10 mouse cellular contexts compared by ENCODE assay signal in the genomic region with DNA sequence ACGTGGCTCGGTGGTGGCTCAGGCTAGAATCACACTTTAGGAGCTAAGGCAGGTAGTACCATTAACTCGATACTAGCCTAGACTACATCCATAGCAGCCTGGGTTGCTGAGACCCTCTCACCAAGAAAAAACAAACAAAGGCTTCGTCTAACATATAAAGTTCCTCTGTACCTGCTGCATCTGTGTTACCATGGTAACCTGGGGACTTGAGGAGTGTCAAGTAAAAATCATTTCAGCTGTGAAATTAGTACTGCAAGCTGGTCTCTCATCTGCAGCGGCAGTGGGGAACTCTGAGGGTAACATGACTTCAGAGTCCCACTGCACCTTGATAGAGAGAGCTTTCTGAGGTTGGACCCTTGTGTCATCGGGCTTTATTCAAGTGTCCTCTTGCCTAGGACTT.
DNase-seq lines count a peak whose midpoint lies in the region; ATAC-seq lines count a peak whose summit lies in the region.
"Had no signal": no experiment of that assay in that cellular context is flagged by ENCODE, and none has a peak within 500 bp of the region (broad histone marks: within the 10 kb centered on the region; RNA-seq: fewer than 3 reads in every experiment).

No protein-coding gene starts in this region.

- no peaks in the 10 kb centered on the region for H3K9me3 ChIP-seq in heart, embryonic 12.5 days (replicated peaks)
- H3K9me3 ChIP-seq in liver, embryonic 15.5 days (replicated peaks): no peaks in the 10 kb centered on the region
- no peaks in the 10 kb centered on the region for H3K9me3 ChIP-seq in embryonic facial prominence, embryonic 12.5 days
- no peaks in the 10 kb centered on the region for H3K9me3 ChIP-seq in limb, embryonic 13.5 days

- no peak for DNase-seq in heart, postnatal 14 days
- no peak for DNase-seq in liver
- DNase-seq in MN1 (ENCODE audit: low spot score): no peak
- DNase-seq: right cerebral cortex, postnatal 4 days had no signal

- peaks cover 51% of the 10 kb centered on the region for H3K4me1 ChIP-seq in heart, embryonic 12.5 days (replicated peaks)
- H3K4me1 ChIP-seq in liver, embryonic 15.5 days (replicated peaks): peaks cover 15% of the 10 kb centered on the region; the same call in 1 of the 2 replicates
- peaks cover 27% of the 10 kb centered on the region for H3K4me1 ChIP-seq in embryonic facial prominence, embryonic 12.5 days
- H3K4me1 ChIP-seq in limb, embryonic 13.5 days: peaks cover 23% of the 10 kb centered on the region

- no peak overlapping the region for H3K4me2 ChIP-seq in heart, embryonic 12.5 days
- no peak overlapping the region for H3K4me2 ChIP-seq in liver, embryonic 15.5 days
- H3K4me2 ChIP-seq in embryonic facial prominence, embryonic 12.5 days (replicated peaks): no peak overlapping the region
- no peak overlapping the region for H3K4me2 ChIP-seq in limb, embryonic 13.5 days (replicated peaks)

- intact Hi-C loops in heart, postnatal 14 days (cut with DNase I): loop anchor here (2.0 to 5.0 kb wide), 2 partner anchors 33 to 65 kb away; no protein-coding TSS in a partner anchor

- H3K36me3 ChIP-seq in heart, embryonic 12.5 days: peaks cover 16% of the 10 kb centered on the region
- H3K36me3 ChIP-seq in liver, embryonic 15.5 days (replicated peaks): peaks cover 15% of the 10 kb centered on the region; the same call in 1 of the 2 replicates
- no peaks in the 10 kb centered on the region for H3K36me3 ChIP-seq in embryonic facial prominence, embryonic 12.5 days
- peaks cover 3% of the 10 kb centered on the region; the same call in 1 of the 2 replicates for H3K36me3 ChIP-seq in limb, embryonic 13.5 days

- no peak overlapping the region for H3K9ac ChIP-seq in heart, embryonic 12.5 days
- H3K9ac ChIP-seq in liver, embryonic 15.5 days: no peak overlapping the region
- no peak overlapping the region for H3K9ac ChIP-seq in embryonic facial prominence, embryonic 12.5 days
- H3K9ac ChIP-seq in limb, embryonic 13.5 days: no peak overlapping the region
- H3K9ac ChIP-seq: liver, embryonic 14.5 days had no signal

- no peak overlapping the region for H3K4me3 ChIP-seq in heart, embryonic 12.5 days
- H3K4me3 ChIP-seq in liver, embryonic 15.5 days (replicated peaks): no peak overlapping the region
- no peak overlapping the region for H3K4me3 ChIP-seq in embryonic facial prominence, embryonic 12.5 days
- no peak overlapping the region for H3K4me3 ChIP-seq in limb, embryonic 13.5 days

- ATAC-seq in heart, embryonic 12.5 days (ENCODE audit: insufficient number of reproducible peaks, low FRiP score): no peak
- no peak for ATAC-seq in liver, embryonic 15.5 days (ENCODE audit: insufficient read depth)
- no peak for ATAC-seq in embryonic facial prominence, embryonic 12.5 days (ENCODE audit: insufficient number of reproducible peaks, insufficient read depth, low FRiP score, low TSS enrichment)
- ATAC-seq in limb, embryonic 13.5 days (ENCODE audit: low FRiP score, low read depth): no peak
- ATAC-seq in megakaryocyte progenitor cell, adult 5-6 weeks (replicated peaks; ENCODE audit: poor library complexity): no peak

- 79% methylated on average over 6 of the region's 6 CpGs for WGBS in heart, embryonic 12.5 days
- 84% methylated on average over 6 of the region's 6 CpGs for WGBS in liver, embryonic 15.5 days (ENCODE audit: insufficient replicate concordance)
- WGBS in embryonic facial prominence, embryonic 12.5 days: 47% methylated on average over 6 of the region's 6 CpGs
- WGBS in limb, embryonic 13.5 days: 67% methylated on average over 6 of the region's 6 CpGs

- H3K27ac ChIP-seq in heart, embryonic 12.5 days (ENCODE audit: poor library complexity, severe bottlenecking): peak overlapping the region; percentile 67; the same call in 1 of the 2 replicates
- 0 out of 2 replicates have a peak overlapping the region, but pooled peaks have one; percentile 6 for H3K27ac ChIP-seq in liver, embryonic 15.5 days (replicated peaks)
- 0 out of 2 replicates have a peak overlapping the region, but pooled peaks have one; percentile 7 for H3K27ac ChIP-seq in embryonic facial prominence, embryonic 12.5 days
- 0 out of 2 replicates have a peak overlapping the region, but pooled peaks have one; percentile 65 for H3K27ac ChIP-seq in limb, embryonic 13.5 days
- H3K27ac ChIP-seq: liver, embryonic 14.5 days had no signal

- H3K27me3 ChIP-seq in heart, embryonic 12.5 days (replicated peaks): no peaks in the 10 kb centered on the region
- no peaks in the 10 kb centered on the region for H3K27me3 ChIP-seq in liver, embryonic 15.5 days
- no peaks in the 10 kb centered on the region for H3K27me3 ChIP-seq in embryonic facial prominence, embryonic 12.5 days
- H3K27me3 ChIP-seq in limb, embryonic 13.5 days: no peaks in the 10 kb centered on the region

Comparison
In these comparisons a context has a peak if more than half of its experiments do, and no peak if none do; other contexts are left out.
1. H3K27ac ChIP-seq: peak in every context shown above with its lines; median percentile 67 in heart, embryonic 12.5 days; 65 in limb, embryonic 13.5 days; 7 in embryonic facial prominence, embryonic 12.5 days; 6 in liver, embryonic 15.5 days.